Mouse (Mus musculus): ENCODE measurements around the gene Pign. TPM values are rescaled to one million over a fixed set of nuclear protein-coding genes. Genes with fewer than 3 reads are reported as not detected.

Gene Pign
- 9.4 and 10.4 TPM in 2 replicates for polyA plus RNA-seq (2015; fragmentation: Nextera tagmentation; extraction: Ambion mirVana)

DNA sequence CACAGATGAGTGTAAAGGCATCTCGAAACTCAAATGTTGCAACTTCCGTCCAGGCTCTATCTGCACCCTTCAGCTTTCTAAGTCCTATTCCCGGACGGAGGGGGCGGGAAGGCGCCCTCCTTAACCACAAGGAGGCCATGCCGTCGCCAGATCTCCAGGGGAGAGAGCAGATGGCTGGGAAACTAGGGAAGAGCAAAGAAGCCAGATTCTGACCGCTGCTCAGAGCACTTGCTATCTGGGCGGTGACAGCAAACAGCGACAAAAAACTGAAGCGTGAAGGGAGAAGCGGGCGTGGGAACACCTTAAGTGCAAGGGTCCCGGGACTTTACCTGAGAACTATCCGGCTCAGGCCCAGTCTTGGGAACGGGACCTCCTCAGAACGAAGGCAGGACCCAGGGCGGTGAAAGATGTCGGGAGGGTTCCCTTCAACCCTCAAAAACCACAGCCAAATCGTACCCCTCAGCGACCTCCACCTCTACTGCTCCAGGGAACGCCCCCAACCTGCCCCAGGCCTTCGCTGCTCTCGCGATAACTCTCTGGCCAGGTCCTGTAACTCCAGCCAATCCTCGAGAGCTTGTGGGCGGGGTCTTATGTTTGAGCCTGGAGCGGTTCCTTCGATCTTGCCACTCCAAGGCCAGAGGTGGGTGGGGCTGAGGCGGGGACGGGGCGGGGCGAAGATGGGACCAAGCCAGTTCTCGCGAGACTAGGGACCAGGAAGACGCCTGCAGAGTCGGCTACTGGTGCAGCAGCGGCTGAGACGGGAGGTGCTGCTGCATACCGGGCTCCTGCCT, at the start of gene Pign, which contains the start of gene Relch:
Pign (minus strand) TSS at position 507 of the 791 bp plus-strand sequence.
Relch (plus strand) TSS at position 691 of the 791 bp plus-strand sequence.
- peak within 1 kb of the TSS; percentile 87 for H3K4me2 ChIP-seq
- no peaks in the 10 kb centered on the region for H3K9me3 ChIP-seq (replicated peaks)
- H3K27me3 ChIP-seq, result no peaks in the 10 kb centered on the region
- peak within 1 kb of the TSS; percentile 82 for H3K27ac ChIP-seq
- under 1% methylated on average over 41 of the region's 41 CpGs for WGBS
- H3K36me3 ChIP-seq (ENCODE audit: poor library complexity, severe bottlenecking), result no peaks in the 10 kb centered on the region
- peak within 1 kb of the TSS; percentile 92 for H3K9ac ChIP-seq
- ATAC-seq, result peak; percentile 99
- H3K4me3 ChIP-seq, result peak within 1 kb of the TSS; percentile 96
- peaks cover 36% of the 10 kb centered on the region for H3K4me1 ChIP-seq

DNA sequence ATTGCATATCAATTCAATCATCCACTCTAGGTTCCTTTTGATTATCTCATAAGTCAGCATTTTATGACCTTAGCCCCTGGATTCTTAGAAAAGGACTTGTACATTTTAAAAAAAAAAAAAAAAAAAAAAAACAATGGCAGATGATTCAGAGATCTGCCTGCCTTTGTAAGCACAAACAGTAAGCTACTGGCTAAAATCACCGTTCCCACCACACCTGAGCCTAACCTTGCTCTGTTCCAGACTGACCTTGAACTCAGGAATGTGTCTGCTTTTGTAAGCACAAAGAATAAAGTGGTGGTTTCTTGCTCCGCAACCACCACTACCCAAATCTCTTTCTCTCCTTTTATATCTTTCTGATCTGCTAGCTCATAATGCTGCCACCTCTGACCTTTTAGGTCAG, 49.3 kb upstream of the Pign start:
- Histone ChIP-seq H3K9ac (no peak overlapping the region), H3K9me3 (replicated peaks) (no peaks in the 10 kb centered on the region), H3K4me1 (no peaks in the 10 kb centered on the region), H3K4me2 (no peak overlapping the region), H3K27ac (no peak overlapping the region), H3K36me3 (ENCODE audit: poor library complexity, severe bottlenecking) (peaks cover 24% of the 10 kb centered on the region), H3K27me3 (no peaks in the 10 kb centered on the region), H3K4me3 (no peak overlapping the region)
- 92% methylated on average over 2 of the region's 2 CpGs for WGBS
- ATAC-seq, result no peak

DNA sequence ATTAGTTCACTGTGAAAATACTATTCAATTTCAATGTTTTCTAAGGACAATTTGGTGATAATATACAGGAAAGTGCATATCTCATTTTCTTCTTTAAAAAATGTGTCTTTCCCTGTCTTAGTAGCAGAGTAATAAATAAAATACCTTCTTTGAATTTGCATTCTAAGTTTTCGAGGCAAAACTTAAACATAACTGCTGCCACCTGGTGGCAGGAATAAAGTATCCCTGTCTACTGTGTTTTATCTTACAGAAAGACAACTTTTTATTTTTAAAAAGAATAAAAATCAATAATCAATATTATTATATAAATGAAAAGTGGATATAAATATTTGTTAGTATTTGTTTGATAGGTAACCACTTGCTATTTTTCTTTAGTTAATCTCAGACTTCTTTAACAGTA, 47.8 kb upstream of the Pign start:
- Histone ChIP-seq H3K4me2 (no peak overlapping the region), H3K9ac (no peak overlapping the region), H3K4me1 (no peaks in the 10 kb centered on the region), H3K4me3 (no peak overlapping the region), H3K27ac (no peak overlapping the region), H3K27me3 (no peaks in the 10 kb centered on the region), H3K36me3 (ENCODE audit: poor library complexity, severe bottlenecking) (peaks cover 27% of the 10 kb centered on the region), H3K9me3 (replicated peaks) (no peaks in the 10 kb centered on the region)
- no peak for ATAC-seq
- WGBS, result 46% methylated on average over 1 of the region's 1 CpGs

DNA sequence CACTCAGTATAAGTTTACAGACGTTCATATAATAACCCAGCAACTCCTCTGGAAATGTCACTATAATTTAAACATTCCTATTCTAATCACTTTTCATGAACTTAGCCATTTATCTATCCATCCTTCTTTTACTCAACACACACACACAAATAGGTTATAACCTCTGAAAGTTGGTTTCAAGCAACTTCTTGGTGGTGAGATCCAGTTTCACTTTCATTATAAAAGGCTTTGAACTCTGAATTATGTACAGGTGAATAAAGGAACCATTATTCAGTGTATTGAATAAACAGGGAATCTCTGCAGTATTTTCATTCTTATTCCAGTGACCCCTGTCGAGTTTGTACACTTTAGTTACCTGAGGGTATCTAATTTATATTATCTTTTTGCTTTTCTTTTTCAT, 45.9 kb upstream of the Pign start:
- no peak for ATAC-seq

DNA sequence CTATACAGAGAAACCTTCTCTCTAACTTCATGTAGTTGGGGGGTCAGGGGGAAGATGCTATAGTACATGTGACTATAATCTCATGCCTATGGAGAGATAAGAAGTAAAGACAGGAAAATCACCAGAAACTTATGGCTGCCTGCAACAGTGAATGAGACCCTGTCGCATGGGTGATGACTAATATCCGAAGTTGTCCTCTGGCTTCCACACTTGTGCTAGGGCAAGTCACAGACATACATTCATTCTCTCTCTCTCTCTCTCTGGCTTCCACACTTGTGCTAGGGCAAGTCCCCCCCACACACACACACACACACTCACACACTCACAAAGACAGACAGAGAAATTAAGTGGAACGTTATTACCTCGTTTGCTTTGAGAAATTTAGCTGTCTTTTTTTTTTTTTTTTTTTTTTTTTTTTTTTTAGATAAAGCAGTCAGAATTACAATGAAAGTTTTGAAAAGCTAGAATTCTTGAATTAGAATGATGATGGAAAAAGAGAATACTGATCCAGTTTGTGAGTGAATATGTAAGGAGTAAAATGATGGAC, 37.6 kb upstream of the Pign start:
- no peak for ATAC-seq
- Histone ChIP-seq H3K27ac (no peak overlapping the region), H3K4me1 (no peaks in the 10 kb centered on the region), H3K9me3 (replicated peaks) (no peaks in the 10 kb centered on the region), H3K4me2 (no peak overlapping the region), H3K27me3 (no peaks in the 10 kb centered on the region), H3K9ac (no peak overlapping the region), H3K36me3 (ENCODE audit: poor library complexity, severe bottlenecking) (peaks cover 9% of the 10 kb centered on the region), H3K4me3 (no peak overlapping the region)
- 84% methylated on average over 4 of the region's 4 CpGs for WGBS

More for the DNA sequence above, 45.9 kb upstream of the Pign start:
- no peak overlapping the region for H3K27ac ChIP-seq
- no peak overlapping the region for H3K9ac ChIP-seq
- WGBS, result 81% methylated on average over 2 of the region's 2 CpGs
- H3K4me2 ChIP-seq, result no peak overlapping the region
- no peaks in the 10 kb centered on the region for H3K9me3 ChIP-seq (replicated peaks)
- H3K4me1 ChIP-seq, result no peaks in the 10 kb centered on the region
- no peak overlapping the region for H3K4me3 ChIP-seq
- no peaks in the 10 kb centered on the region for H3K27me3 ChIP-seq
- H3K36me3 ChIP-seq (ENCODE audit: poor library complexity, severe bottlenecking), result peaks cover 27% of the 10 kb centered on the region

DNA sequence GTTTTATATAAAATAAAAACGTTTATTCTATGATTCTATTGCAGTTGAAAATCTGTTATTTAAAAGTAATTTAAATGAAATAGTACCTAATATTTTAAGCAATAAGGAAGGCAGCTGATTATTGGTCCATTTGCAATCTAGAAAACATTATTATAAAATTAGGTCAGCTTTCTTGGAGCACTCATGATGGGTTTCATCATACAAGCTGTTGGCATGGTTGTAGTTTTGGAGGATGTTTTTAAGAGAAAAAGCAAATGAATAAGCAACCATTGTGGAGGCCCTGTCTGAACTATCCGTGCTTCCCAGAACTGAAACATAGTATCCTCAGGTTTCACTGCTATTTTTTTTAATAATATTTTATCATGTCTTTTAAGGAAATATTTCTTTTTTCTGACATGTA, 32.1 kb upstream of the Pign start:
- no peaks in the 10 kb centered on the region for H3K4me1 ChIP-seq
- peaks cover 9% of the 10 kb centered on the region; the same call in 1 of the 2 replicates for H3K36me3 ChIP-seq (ENCODE audit: poor library complexity, severe bottlenecking)
- no peak overlapping the region for H3K27ac ChIP-seq
- no peak overlapping the region for H3K9ac ChIP-seq
- no peak overlapping the region for H3K4me2 ChIP-seq
- 86% methylated on average over 2 of the region's 2 CpGs for WGBS
- H3K9me3 ChIP-seq (replicated peaks), result no peaks in the 10 kb centered on the region
- no peak overlapping the region for H3K4me3 ChIP-seq
- ATAC-seq, result no peak
- no peaks in the 10 kb centered on the region for H3K27me3 ChIP-seq

DNA sequence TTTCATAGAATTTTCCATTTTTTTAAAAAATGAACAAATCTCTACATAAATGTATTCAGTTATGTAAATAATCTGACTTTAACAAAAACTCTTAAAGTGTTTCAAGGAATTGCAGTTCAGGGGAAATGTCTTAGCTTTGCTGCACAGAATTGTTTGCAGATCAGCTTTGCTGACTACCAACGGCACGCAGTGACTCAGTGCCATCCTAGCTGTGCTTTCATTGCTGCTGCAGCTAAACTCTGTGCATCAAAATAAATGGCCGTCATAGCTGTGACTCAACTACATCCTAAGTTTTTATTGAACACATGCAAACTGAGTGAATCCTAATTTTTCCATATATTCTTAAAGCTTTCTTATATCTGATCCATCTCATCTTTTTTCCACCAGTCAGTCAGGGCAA, 22.0 kb upstream of the Pign start:
- H3K9ac ChIP-seq, result no peak overlapping the region
- 87% methylated on average over 3 of the region's 3 CpGs for WGBS

DNA sequence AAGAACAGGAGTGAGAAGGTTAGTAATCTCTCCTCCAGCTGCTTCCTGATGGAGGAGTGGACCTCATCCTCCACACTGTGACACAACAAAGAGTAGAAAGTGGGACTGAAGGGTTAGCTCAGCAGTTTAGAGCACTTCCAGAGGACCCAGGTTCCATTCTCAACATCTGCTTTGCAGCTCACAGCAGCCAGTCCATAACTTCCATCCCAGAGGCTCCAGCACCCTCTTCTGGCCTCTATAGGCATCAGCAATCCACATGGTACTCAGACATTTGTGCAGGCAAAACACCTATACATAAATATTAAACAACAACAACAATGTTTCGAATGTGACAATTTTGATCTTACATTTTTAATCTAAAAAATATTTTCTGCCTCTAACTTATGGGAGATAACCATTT, 17.1 kb upstream of the Pign start:
- Histone ChIP-seq H3K27me3 (no peaks in the 10 kb centered on the region), H3K4me1 (no peaks in the 10 kb centered on the region), H3K4me3 (no peak overlapping the region), H3K9me3 (replicated peaks) (no peaks in the 10 kb centered on the region), H3K9ac (no peak overlapping the region), H3K4me2 (no peak overlapping the region), H3K36me3 (ENCODE audit: poor library complexity, severe bottlenecking) (0 out of 2 replicates have a peak, but pooled peaks cover 5% of the 10 kb centered on the region), H3K27ac (no peak overlapping the region)
- 93% methylated on average over 1 of the region's 1 CpGs for WGBS
- 0 out of 2 replicates have a peak, but pooled peaks have one; percentile 24 for ATAC-seq

More for the DNA sequence above, 22.0 kb upstream of the Pign start:
- Histone ChIP-seq H3K27me3 (no peaks in the 10 kb centered on the region), H3K9me3 (replicated peaks) (no peaks in the 10 kb centered on the region), H3K4me2 (no peak overlapping the region), H3K4me1 (no peaks in the 10 kb centered on the region), H3K36me3 (ENCODE audit: poor library complexity, severe bottlenecking) (no peaks in the 10 kb centered on the region), H3K4me3 (no peak overlapping the region), H3K27ac (no peak overlapping the region)
- no peak for ATAC-seq

DNA sequence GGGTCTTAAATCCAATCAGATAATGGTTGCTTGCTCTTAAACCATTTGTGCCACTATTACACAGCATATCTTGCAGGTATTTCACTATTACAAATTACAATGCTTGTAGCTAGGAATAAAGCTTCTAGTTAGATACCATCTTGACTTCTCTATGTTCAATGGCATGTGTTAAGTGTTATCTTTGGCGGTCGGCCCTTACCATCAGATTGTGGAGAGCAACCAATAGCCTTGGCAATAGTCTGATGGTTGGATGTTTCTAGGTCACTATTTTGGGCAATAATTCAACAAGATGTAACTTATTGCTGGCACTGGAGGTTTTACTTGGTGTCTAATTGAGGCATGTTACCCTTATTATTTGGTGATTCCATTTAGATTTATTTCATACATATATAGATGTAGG, 11.3 kb upstream of the Pign start:
- H3K36me3 ChIP-seq (ENCODE audit: poor library complexity, severe bottlenecking), result 0 out of 2 replicates have a peak, but pooled peaks cover 5% of the 10 kb centered on the region
- no peak overlapping the region for H3K4me2 ChIP-seq
- no peaks in the 10 kb centered on the region for H3K27me3 ChIP-seq
- H3K9ac ChIP-seq, result no peak overlapping the region
- H3K27ac ChIP-seq, result no peak overlapping the region
- H3K9me3 ChIP-seq (replicated peaks), result no peaks in the 10 kb centered on the region
- no peaks in the 10 kb centered on the region for H3K4me1 ChIP-seq
- 95% methylated on average over 2 of the region's 2 CpGs for WGBS
- ATAC-seq, result no peak
- no peak overlapping the region for H3K4me3 ChIP-seq

DNA sequence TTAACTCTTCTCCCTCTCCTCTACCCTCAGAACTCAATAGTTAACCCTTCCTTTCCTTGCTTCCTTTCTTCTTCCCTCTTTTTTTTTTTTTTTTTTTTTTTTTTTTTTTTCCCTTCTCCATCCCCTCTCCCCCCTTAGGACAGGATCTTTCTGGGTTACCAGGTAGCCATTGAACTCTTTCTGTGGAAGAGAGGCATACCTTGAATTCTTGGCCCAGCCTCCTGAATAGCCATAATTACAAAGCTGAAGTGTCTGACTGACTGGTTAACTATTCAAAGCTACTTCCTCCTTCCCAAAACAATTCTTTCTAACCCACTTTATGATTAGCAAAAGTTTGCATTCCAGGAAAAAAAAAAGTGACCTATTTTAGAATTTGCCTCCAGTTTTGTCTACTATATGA, 6.2 kb upstream of the Pign start:
- no peaks in the 10 kb centered on the region for H3K27me3 ChIP-seq
- H3K27ac ChIP-seq, result no peak overlapping the region
- no peak overlapping the region for H3K4me3 ChIP-seq
- no peaks in the 10 kb centered on the region for H3K9me3 ChIP-seq (replicated peaks)
- H3K4me1 ChIP-seq, result peaks cover 30% of the 10 kb centered on the region
- no peak for ATAC-seq
- H3K36me3 ChIP-seq (ENCODE audit: poor library complexity, severe bottlenecking), result no peaks in the 10 kb centered on the region
- no peak overlapping the region for H3K9ac ChIP-seq
- H3K4me2 ChIP-seq, result no peak overlapping the region

DNA sequence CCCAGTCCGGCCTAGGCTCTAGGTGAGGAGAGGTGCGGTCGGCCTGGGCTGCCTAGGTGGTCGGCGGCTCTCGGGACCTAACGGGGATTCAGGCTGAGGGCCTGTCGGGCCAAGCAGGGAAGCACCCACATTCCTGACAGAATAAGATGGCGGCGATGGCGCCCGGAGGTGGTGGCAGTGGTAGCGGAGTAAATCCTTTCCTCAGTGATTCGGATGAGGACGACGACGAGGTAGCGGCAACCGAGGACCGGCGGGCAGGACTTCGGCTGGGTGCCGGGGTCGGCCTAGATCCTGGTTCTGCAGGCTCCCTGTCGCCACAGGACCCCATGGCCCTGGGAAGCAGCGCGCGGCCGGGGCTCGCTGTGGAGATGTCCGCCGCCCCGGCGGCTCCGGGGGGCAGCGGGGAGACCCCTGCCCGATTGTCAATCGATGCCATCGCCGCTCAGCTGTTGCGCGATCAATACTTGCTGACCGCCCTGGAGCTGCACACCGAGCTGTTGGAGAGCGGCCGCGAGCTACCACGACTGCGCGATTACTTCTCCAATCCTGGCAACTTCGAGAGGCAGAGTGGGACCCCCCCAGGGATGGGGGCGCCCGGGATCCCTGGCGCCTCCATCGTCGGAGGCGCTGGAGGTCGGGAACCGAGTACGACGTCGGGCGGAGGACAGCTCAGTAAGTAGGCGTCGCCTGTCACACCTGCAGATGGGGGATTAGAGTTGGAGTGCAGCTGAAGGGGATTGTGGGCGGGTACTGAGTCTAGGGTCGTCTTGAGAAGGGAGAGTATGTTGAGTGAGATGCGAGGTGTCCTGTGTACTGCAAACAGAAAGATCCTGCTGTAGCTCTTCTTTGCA, 710 bp upstream of the Pign start:
- under 1% methylated on average over 68 of the region's 68 CpGs for WGBS
- H3K9ac ChIP-seq, result peak overlapping the region; percentile 92
- H3K27ac ChIP-seq, result peak overlapping the region; percentile 82
- H3K27me3 ChIP-seq, result no peaks in the 10 kb centered on the region
- peak overlapping the region; percentile 87 for H3K4me2 ChIP-seq
- peak overlapping the region; percentile 96 for H3K4me3 ChIP-seq
- peaks cover 41% of the 10 kb centered on the region for H3K4me1 ChIP-seq
- no peaks in the 10 kb centered on the region for H3K9me3 ChIP-seq (replicated peaks)
- H3K36me3 ChIP-seq (ENCODE audit: poor library complexity, severe bottlenecking), result no peaks in the 10 kb centered on the region
- peak; percentile 48; the same call in 1 of the 2 replicates for ATAC-seq

DNA sequence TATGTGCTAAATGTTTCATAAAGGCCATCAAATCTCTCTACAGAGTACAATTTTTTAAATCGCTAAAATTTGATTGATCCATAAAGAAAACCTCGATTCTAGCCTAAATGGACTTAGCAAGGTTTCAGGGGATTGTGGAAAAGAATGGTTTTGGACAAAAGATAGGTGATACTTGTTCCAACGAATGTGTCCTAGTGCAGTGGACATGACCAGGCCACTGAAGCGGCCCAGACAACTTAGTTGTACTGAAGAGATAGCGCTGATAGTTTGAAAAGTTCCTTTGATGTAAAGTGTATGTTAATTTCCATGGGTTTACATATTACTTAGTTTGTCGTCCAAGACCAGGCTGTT, 682 bp downstream of the Pign start:
- Histone ChIP-seq H3K36me3 (ENCODE audit: poor library complexity, severe bottlenecking) (no peaks in the 10 kb centered on the region), H3K4me1 (peaks cover 36% of the 10 kb centered on the region), H3K4me2 (peak overlapping the region; percentile 76), H3K9me3 (replicated peaks) (no peaks in the 10 kb centered on the region), H3K27me3 (no peaks in the 10 kb centered on the region), H3K4me3 (peak overlapping the region; percentile 96), H3K27ac (no peak overlapping the region), H3K9ac (peak overlapping the region; percentile 74)
- ATAC-seq, result no peak
- 14% methylated on average over 6 of the region's 6 CpGs for WGBS

Data from forebrain, embryonic 13.5 days (tissue).